Mouse (Mus musculus): Measurements from ENCODE around the gene Rlbp1. TPM values are rescaled to one million over a fixed set of nuclear protein-coding genes. Genes with fewer than 3 reads are reported as not detected.
A peak's percentile ranks its signal among the peaks of the same experiment; 100 is the strongest.

Gene Rlbp1
- total RNA-seq, 2 experiments from 2014 or later = 18.6 to 26.3 TPM

GRCm38 (mm10) chr7:79368664-79369063, 18.2 kb downstream of the Rlbp1 start:
- Histone ChIP-seq H3K4me3 (no peak overlapping the region), H3K27ac (no peak overlapping the region)
- TF ChIP-seq CTCF (conservative IDR thresholded peaks at IDR 0.05) = no peak
- no peak for DNase-seq (ENCODE audit: low spot score in 2 of 2)

GRCm38 (mm10) chr7:79363370-79364043, 23.3 kb downstream of the Rlbp1 start:
- H3K27ac ChIP-seq = peak overlapping the region; percentile 87
- TF ChIP-seq CTCF (conservative IDR thresholded peaks at IDR 0.05) = no peak
- DNase-seq (ENCODE audit: low spot score in 2 of 2) = no peak
- H3K4me3 ChIP-seq = no peak overlapping the region

DNA sequence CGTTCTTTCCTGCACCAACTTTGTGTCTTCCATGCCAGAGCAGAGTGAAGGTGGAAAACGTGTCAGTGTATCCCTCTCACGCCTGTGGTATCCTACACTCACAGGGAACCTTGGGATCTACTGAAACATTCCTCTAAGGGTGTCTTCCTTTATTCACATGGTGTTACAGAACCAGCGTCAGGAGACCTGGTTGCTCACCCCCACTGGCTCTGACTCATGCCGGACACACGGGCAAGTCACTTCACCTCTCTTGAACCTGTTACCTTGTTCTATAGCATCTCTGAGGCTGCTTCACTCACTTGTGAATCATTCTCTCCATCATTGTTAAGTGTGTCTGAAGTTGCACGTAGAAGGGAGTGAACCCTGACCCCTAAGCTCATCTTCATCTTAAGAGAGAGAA, 24.0 kb downstream of the Rlbp1 start:
- no peak for DNase-seq (ENCODE audit: low spot score in 2 of 2)
- peak overlapping the region; percentile 87 for H3K27ac ChIP-seq
- no peak for TF ChIP-seq CTCF (conservative IDR thresholded peaks at IDR 0.05)
- H3K4me3 ChIP-seq = no peak overlapping the region

DNA sequence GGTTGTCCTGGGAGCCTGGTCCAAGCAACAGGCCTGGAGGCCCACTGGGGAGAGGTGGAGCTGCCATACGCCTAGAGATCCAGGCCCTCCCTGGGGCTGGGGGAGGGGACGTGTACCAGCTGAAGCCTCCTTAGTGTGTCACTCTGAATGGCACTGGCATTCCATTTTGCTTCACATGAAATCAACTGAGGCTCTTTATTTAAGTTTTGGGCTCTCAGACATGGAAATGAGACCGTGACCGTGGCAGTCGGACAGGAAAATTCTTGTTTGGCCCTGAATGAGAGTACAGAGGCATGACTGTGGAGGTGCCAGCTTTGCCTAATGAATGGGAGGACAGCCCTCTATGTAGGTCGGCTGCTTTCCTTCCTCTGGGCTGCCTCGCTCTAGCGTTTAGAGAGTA, 24.6 kb downstream of the Rlbp1 start:
- peak in 1 of 2 experiments; percentile 55 for DNase-seq (ENCODE audit: low spot score in 2 of 2)
- Histone ChIP-seq H3K4me3 (no peak overlapping the region), H3K27ac (peak overlapping the region; percentile 87)
- no peak for TF ChIP-seq CTCF (conservative IDR thresholded peaks at IDR 0.05)

DNA sequence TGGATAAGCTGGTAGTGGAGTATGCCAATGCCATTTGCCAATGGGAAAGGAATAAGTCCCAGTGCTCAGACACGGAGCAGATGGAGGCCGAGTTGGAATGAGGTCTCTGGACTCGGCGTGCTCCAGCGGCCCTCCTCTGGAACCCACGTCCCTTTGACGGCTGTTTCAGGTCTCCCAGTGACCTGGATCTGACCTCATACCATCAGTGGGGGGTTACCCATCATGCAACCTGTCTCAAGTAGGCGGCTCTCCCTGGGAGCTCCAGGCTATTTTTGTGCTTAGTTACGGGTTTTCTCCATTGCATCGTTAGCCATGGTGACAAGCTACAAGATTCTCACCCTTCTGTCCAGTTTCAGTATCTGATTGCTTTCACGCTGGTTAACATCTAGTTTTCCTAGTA, 26.8 kb downstream of the Rlbp1 start:
- Histone ChIP-seq H3K27ac (peak overlapping the region; percentile 87), H3K4me3 (no peak overlapping the region)
- no peak for TF ChIP-seq CTCF (conservative IDR thresholded peaks at IDR 0.05)
- no peak for DNase-seq (ENCODE audit: low spot score in 2 of 2)

- TF ChIP-seq CTCF (conservative IDR thresholded peaks at IDR 0.05) = no peak
Measured at GRCm38 (mm10) chr7:79359183-79359435, 27.7 kb downstream of the Rlbp1 start.

GRCm38 (mm10) chr7:79358350-79359182, 28.3 kb downstream of the Rlbp1 start:
- peak; percentile 20; the same call in 1 of the 2 replicates for TF ChIP-seq CTCF (conservative IDR thresholded peaks at IDR 0.05)
- Histone ChIP-seq H3K27ac (peak overlapping the region; percentile 87), H3K4me3 (no peak overlapping the region)
- peak; percentile 73 to 85 for DNase-seq (ENCODE audit: low spot score in 2 of 2)

More at GRCm38 (mm10) chr7:79359183-79359435, 27.7 kb downstream of the Rlbp1 start:
- H3K4me3 ChIP-seq = no peak overlapping the region
- H3K27ac ChIP-seq = peak overlapping the region; percentile 87
- no peak for DNase-seq (ENCODE audit: low spot score in 2 of 2)

DNA sequence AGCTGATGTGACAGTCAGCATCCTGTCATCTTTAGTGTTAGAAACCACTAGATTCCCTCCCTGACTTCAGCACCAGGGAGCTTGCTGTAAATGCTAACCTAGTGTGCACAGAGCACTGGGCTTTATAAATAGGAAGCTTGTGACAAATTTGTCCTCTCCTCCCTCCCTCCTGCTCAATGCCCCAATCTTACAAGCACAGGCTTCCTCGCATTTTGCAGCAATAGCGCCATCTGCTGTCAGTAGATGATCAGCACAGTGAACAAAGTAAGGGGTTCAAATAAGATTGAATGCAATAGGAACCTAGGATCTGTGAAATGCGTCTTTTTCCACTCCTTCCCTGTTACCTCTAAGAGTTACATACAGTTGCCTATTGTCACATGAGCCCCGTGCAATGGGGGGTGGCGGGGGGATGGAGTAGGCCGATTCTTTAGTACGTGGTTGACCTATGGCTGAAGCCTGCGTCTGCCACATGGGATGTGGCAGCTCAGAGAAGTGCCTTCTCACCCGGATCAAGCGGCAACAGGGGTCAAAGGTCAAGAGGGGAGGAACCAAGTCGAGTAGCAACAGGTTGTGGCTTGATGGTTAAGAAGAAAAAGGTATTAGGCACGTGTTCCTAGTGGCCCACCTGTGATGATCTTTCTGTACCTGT, 37.0 kb downstream of the Rlbp1 start:
- Histone ChIP-seq H3K4me3 (no peak overlapping the region), H3K27ac (peak overlapping the region; percentile 81)
- peak; percentile 86 to 87 for DNase-seq (ENCODE audit: low spot score in 2 of 2)
- TF ChIP-seq CTCF (conservative IDR thresholded peaks at IDR 0.05) = peak; percentile 88

- H3K27ac ChIP-seq = peak overlapping the region; percentile 81
Measured at GRCm38 (mm10) chr7:79348816-79349215, 38.0 kb downstream of the Rlbp1 start.

DNA sequence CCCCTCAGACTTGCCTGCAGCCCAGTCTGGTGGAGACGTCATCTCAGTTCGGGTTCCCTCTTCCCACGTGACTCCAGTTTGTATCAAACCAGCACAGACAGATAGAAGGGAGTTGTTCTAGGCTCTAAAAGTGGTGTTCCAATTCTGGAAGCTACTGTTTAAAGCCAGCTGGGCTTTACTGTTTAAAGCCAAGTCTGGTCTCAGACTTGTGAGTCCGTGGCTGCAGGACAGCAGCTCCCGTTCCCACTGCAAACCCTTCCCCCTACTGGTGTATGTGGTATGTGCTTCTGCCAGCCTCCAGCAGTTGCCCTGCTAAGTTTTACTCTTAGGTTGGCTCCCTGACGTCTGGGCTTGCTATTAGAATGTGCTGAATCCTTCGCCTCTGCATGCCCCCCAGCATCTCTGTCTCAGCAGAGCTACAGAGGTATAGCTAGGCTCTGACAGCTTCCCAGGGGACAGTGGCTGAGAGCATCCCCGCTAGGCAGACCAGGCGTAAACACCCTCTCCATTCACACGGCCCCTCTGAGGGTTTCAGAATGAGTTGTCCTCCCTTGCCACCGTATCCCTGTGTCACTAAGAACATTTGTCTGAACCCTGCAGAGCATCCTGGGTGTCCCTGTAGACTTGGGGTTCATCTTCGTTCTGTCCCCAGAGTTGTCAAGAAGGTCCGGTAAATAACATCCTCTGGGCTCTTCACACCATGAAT, 39.6 kb downstream of the Rlbp1 start:
- DNase-seq (ENCODE audit: low spot score in 2 of 2) = no peak

More at GRCm38 (mm10) chr7:79348816-79349215, 38.0 kb downstream of the Rlbp1 start:
- no peak for DNase-seq (ENCODE audit: low spot score in 2 of 2)
- no peak overlapping the region for H3K4me3 ChIP-seq
- no peak for TF ChIP-seq CTCF (conservative IDR thresholded peaks at IDR 0.05)

GRCm38 (mm10) chr7:79346555-79347075, 40.2 kb downstream of the Rlbp1 start:
- no peak for TF ChIP-seq CTCF (conservative IDR thresholded peaks at IDR 0.05)
- no peak overlapping the region for H3K4me3 ChIP-seq
- no peak for DNase-seq (ENCODE audit: low spot score in 2 of 2)
- H3K27ac ChIP-seq = peak overlapping the region; percentile 67

More for the DNA sequence above, 39.6 kb downstream of the Rlbp1 start:
- TF ChIP-seq CTCF (conservative IDR thresholded peaks at IDR 0.05) = peak; percentile 68
- no peak overlapping the region for H3K4me3 ChIP-seq
- peak overlapping the region; percentile 67 for H3K27ac ChIP-seq

DNA sequence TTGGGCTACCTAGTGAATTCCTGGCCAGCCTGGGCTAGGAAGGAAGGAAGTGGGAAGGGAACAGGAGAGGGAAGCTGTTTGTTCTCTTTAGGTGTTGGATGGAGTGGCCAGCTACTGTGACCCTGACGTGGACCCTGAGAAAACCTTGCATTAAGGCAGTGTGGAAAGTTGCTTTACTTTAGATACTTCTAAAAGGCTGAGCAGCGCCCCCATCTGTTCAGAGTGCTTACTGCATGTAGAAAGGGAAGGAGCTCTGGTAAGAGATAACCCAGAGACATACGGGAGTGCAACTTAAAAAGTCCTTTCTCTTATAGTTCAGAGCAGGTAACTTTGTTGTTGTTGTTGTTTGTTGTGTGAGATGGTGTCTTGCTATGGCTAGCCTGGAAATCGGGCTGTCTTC, 40.9 kb downstream of the Rlbp1 start:
- no peak overlapping the region for H3K4me3 ChIP-seq
- TF ChIP-seq CTCF (conservative IDR thresholded peaks at IDR 0.05) = peak; percentile 88
- peak in 1 of 2 experiments; percentile 75 for DNase-seq (ENCODE audit: low spot score in 2 of 2)
- peak overlapping the region; percentile 29; the same call in 1 of the 2 replicates for H3K27ac ChIP-seq

All from layer of hippocampus, adult 2 months (tissue).